Mouse (Mus musculus) kidney, postnatal 25 days (tissue): ENCODE measurements at regions not wholly inside any gene's neighbourhood (a gene's known extent, or its start where the extent isn't known, plus 50 kb on each side); places are given as distances from the start of the nearest gene placed in this dataset.
"Not testable (repeated sequence)": the region's sequence is repeated elsewhere in the genome, so short reads cannot be mapped to it uniquely, and the experiment has no call there.

Source experiments
- DNase-seq, 2 experiments: peaks; one replicate each; pipeline ENCODE4 v3.0.0; 2021; ENCODE audit warnings: mixed read lengths in 2 of 2

- no peak for DNase-seq
These were observed 458.8 kb upstream of the 1700008P02Rik start for GRCm38 (mm10) chr3:7079073-7079472.

- DNase-seq: no peak
These were observed 456.6 kb upstream of the 1700008P02Rik start for GRCm38 (mm10) chr3:7076850-7077249.

GRCm38 (mm10) chr3:7074488-7074887 lies 454.2 kb upstream of the 1700008P02Rik start:
- DNase-seq: no peak

DNA sequence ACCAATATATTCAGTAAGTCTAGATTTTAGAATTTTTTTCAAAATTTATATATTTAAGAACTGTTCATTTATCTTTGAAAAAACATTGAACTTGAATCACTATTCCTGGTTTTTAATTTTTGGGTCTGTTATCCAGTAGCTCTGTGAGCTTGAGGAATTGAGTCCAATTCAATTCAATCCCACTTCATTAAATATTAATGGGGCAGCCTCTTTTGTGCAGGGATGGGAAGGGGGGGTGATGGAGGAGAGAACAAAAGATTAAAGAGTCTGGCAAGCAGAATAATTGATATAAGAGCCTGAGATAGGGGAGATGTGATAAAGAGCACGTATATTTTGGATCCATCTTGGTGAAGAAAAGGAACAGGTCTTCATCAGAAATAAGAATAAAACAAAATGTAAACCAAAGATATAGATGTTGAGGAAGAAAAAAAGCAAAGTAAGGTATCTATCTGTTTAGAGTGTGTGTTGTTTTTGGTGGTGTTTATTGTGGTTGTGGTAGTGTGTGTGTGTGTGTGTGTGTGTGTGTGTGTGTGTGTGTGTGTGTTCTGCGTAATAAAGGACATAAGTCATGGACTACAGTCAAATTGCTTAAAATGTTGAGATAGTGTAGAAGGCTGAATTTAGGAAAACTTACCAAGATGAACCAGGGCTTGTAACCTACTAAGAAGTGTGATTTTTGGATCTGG lies 421.3 kb upstream of the 1700008P02Rik start:
- DNase-seq: no peak

- no peak for DNase-seq
These were observed 415.6 kb upstream of the 1700008P02Rik start for GRCm38 (mm10) chr3:7035833-7036232.

DNA sequence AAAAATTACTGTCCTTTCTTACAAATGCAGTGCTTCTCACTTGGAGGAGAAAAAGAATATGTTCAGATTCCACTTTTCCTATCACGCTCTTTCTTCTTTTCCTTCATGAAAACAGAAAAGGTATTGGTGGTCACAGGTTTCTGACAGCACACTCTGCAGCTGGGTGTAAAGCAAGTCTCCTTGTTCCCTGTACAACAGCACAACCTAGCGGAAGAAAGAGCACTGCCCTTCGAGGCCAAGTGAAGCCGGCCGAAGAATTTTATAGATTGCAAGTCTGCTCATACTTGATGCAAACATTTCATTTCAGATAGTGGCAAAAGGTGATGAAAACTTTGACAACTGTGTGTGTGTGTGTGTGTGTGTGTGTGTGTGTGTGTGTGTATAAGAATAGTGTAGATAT lies 407.6 kb upstream of the 1700008P02Rik start:
- peak; percentile 36 to 53 for DNase-seq

DNA sequence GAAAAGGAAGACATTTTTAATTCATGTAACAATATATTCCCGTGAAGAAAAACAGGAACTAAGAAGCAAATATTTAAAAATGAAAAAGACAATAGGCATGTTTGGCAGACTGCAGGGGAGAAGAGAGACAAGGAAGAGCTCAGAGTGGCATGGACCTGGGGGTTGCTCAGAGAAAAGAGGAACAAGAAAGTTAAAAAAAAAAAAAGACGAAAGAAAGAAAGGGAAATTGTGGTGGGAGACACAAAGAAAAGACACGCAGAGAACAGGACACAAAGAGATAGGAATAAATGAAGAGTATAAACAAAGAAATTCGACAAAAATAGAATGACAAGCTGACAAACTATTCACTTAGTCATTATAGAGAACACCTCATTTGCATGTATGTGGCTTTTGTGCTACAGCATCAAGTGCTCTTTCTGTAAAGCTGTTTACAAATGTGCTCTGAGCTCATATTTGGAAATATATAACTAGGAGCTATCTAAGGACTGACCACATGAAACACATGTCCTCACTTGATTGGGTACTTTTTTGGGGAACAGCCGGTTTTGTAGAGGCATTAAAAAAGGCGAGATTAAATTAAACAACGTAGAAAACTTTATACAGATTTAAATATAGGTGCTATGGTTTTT lies 394.2 kb upstream of the 1700008P02Rik start:
- DNase-seq: no peak

GRCm38 (mm10) chr3:7013516-7013915 lies 393.3 kb upstream of the 1700008P02Rik start:
- no peak for DNase-seq

DNA sequence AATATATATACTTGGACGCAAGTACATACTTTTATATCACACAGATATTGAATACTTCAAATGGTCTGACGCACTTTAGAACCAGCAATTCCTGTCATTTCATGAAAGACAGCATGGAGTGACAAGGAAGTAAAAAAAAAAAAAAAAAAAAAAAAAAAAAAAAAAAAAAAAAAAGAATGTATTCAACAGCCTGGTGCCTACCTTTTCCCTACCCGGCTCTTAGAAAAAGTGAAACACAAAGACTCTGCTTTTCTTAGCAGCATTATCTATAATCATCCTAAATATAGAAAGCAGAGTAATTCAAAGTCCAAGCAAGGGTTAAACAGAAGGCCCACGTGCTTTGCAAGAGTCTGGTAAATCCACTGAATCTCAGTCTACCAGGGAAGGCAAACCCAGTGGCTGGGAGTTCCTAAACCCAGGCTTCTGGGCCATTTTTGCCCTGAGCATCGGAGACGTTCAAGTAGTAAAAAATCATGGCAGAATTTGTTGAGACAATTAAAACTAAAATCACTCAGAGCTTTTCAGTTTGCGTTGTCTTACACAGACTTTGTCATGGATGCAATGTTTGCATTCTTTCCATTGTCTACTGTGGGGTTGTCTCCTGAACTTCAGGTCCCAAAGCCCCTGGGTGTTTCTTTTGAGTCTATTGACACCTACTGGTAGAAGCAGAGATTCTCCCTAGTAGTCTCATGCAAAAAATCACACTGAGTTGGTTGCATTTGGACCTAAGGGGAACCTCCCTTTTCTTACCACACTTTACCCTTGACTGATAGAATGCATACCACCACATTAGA lies 390.2 kb upstream of the 1700008P02Rik start:
- no peak for DNase-seq

DNA sequence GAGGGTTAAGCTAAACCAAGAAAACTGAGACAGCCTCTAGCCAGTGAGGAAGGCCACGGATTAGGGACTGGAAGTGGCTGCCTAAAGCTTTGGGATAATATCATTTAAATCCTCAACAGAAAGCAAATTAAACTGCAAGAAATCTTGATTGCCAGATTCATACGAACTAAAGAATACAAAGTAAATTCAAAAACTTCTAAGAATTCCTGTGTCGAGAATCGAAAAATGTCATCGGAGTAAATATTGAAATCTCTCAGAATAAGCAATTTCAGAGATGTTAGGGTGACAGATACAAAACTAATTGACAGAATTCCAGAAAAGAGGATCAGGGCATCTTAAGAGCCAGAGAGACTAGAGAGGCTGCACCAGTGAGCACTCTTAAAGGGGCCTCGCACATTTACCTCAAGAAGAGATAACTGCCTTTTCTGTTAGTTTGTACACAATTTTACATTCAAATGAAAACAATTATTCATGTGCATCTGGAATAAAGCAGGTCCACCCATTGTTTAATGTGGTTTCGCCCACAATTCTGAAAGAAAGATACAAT lies 388.5 kb upstream of the 1700008P02Rik start:
- no peak for DNase-seq

DNA sequence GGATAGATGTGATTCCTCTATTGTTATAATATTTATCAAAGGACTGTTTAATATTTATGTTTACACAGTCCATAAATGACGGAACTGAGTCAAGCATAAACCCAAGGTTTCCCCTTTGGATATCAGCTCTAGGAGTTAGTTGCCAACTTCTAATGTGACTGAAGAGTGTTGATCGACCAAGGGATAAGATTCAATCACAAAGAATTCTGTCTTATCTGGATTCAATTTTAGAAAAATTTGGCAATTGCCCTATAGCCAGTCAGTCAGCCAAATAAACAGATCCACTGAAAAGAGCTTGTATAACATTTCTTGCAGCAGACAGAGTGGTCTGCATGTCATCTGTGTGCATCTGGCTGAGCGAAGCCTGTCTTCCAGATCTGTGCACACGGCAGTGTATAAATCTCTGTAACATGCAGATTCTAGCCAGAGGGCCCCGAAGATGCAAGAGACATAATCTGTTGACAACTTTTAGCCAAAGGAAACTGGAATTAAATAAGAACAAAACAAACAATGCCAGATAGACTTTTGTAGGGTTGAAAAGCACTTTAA lies 387.6 kb upstream of the 1700008P02Rik start:
- no peak for DNase-seq

DNA sequence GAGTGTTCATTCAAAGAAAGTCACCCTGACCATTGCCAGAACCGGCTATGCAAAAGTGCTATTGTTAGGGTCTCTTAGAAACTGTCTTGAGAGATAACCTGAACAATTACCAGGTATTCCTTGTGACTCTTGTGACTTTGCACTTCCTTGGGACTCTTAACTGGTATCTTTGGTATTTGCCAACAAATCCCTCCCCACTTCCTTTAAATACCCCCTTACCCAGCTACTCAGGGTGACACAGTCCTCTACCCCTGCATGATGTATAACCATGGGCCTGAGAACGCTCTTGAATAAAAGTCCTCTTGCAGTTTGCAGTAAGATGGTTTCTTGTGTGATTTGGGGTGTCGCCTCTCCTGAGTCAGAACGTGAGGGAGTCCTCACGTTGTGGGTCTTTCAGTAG lies 371.5 kb upstream of the 1700008P02Rik start:
- DNase-seq: not testable (repeated sequence)

- DNase-seq: no peak
These were observed 364.7 kb upstream of the 1700008P02Rik start for GRCm38 (mm10) chr3:6984918-6985317.

GRCm38 (mm10) chr3:6957681-6958080 lies 337.4 kb upstream of the 1700008P02Rik start:
- DNase-seq: no peak

DNA sequence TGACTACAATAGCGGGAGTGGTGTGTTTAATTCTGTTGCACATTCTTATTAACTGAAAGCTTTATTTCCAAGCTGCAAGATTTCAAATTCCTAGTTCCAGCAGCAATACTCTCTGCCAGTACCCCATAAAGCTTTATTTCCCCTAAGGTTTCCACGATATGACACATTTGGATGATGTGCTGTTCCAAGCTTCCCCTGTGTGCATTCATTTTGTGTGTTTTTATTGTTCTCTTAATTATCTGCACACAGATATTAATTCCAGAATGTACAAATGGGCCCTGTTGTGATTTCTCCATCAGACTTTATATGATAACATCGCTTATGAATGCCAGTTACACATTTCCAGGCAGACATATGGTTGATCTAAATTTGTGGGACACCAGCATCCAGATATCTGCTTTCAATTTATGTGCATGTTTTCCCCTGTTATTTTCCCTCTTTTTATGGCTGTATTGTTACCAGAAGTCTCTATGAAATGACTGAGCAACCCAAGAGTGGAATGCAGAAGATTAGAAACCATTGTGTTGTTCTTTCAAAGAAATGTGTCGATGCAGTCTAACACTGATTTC lies 312.4 kb upstream of the 1700008P02Rik start:
- DNase-seq: no peak

DNA sequence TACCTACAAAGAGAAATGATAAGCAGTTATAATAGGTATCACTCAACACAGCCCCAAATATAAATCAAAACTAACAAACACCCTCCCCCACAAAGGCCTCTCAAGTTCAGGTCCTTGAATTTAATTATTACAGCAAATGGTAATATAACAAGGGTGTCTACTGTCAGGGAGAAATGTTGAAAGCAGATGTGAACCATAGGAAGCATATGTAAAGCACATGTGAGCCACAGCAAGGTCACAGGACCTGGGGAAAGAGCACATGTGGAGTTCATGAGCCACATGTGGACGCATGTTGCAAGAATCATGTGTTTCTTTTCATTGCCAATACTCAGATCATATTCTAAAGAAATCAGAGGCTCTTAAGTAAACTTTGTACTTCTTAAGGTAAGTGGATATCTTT lies 306.5 kb upstream of the 1700008P02Rik start:
- no peak for DNase-seq

DNA sequence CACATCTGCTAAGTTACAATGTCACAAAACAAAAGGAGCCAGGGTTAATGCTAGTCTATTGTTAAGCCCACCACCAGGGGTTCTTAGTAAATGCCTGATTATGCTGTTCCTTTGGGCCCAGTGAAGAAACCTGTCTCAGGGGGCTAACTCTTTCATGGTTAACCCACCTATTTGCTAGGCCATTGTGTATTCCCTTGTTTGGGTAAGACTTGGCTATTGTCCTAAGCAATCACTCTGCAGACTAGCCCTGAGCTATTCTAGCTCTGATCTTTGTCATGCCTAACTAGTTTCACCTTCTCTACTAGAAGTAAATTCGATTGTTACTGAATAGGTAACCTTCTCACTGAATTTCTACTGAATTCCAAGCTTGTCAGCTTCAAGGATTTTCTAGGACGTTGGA lies 302.4 kb upstream of the 1700008P02Rik start:
- DNase-seq: not testable (repeated sequence)

DNA sequence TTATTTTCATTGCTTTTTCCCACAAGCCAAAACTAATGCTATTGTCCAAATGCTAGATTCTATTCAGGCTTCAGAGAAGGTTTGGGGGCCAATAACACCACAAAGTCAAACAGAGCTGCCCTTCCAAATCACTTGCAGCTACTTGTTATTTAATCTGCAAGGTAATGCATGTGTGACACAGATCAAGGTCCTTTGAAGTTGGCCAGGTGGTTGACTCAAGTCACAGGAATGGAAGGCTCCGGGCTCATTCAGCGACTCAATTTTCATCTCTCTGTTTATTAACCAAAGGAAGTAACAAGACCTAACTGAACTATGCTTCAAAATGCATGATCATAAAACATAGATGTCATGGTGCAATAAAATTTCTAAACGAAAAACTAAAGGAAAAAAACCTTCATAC lies 300.0 kb upstream of the 1700008P02Rik start:
- no peak for DNase-seq

- no peak for DNase-seq
These were observed 267.7 kb upstream of the 1700008P02Rik start for GRCm38 (mm10) chr3:6887936-6888335.

DNA sequence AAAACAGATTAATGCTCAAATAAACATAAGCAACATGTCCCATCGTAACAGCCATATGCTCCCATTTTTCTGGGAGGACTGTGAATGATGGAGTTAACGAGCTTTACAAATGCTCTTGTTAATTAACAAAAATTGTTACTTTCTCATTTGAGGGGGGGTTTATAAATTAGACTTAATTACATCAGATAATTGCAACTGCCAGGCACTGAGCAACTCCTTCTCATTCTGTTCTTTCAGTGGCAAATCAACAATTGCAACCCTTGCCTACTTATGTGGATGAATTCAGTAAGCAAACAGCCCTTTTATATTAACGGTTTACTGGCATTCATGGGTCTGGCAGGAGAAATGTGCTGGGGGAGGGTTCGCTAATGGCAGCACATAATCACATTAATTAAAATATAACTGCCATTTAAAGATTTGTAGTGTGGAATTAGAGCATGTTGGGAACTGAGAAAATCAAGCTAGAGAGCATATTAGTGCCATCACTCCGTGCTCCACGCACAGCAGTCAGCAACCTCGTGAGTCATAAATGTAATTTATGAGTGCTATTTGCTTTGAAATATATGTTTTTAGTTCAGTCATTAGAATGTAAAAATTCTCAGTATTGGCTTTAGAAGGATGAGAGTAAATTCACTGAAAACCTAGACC lies 266.9 kb upstream of the 1700008P02Rik start:
- DNase-seq: no peak

GRCm38 (mm10) chr3:6886200-6887052 lies 266.2 kb upstream of the 1700008P02Rik start:
- DNase-seq: no peak
